Mouse (Mus musculus) lung, postnatal 0 days (tissue): Measurements from ENCODE around the gene Greb1. TPM values are rescaled to one million over a fixed set of nuclear protein-coding genes. Genes with fewer than 3 reads are reported as not detected.

ENCODE experiments used
- ATAC-seq: fragments of 200-750 bp; cut with Nextera tagmentation; 2 replicates; pipeline ENCODE4 v1.8.0; 2017; ENCODE audit warnings: moderate library complexity
- DNase-seq: peaks from one replicate; pipeline ENCODE4 v3.0.0-alpha.2; 2016; ENCODE audit warnings: low spot score
- H3K27ac ChIP-seq: fragments of 300-500 bp; sonication (generic); 2 replicates; pipeline ENCODE4 v1.5.1; 2014; ENCODE audit warnings: antibody characterized with exemption, mild to moderate bottlenecking, low read length, mixed read lengths
- H3K27me3 ChIP-seq: fragments of 300-500 bp; sonication (generic); replicated peaks from 2 replicates; pipeline ENCODE4 v1.6.1; 2014; ENCODE audit warnings: low read length, mixed read lengths; ENCODE audit not compliant: insufficient read depth
- H3K36me3 ChIP-seq: fragments of 300-500 bp; sonication (generic); 2 replicates; pipeline ENCODE4 v1.6.1; 2014; ENCODE audit warnings: low read length, mixed read lengths; ENCODE audit not compliant: insufficient read depth
- H3K4me1 ChIP-seq: fragments of 300-500 bp; sonication (generic); 2 replicates; pipeline ENCODE4 v1.6.1; 2014; ENCODE audit warnings: antibody characterized with exemption, low read depth, low read length, mixed read lengths; ENCODE audit not compliant: insufficient read depth
- H3K4me2 ChIP-seq: fragments of 300-500 bp; sonication (generic); replicated peaks from 2 replicates; pipeline ENCODE4 v1.6.1; 2014; ENCODE audit warnings: low read depth, mild to moderate bottlenecking, low read length, moderate library complexity, mixed read lengths
- H3K4me3 ChIP-seq: fragments of 300-500 bp; sonication (generic); 2 replicates; pipeline ENCODE4 v1.5.1; 2014; ENCODE audit warnings: low read depth, low read length
- H3K9ac ChIP-seq: fragments of 300-500 bp; sonication (generic); replicated peaks from 2 replicates; pipeline ENCODE4 v1.6.1; 2014; ENCODE audit warnings: low read depth, mild to moderate bottlenecking
- H3K9me3 ChIP-seq: fragments of 300-500 bp; sonication (generic); 2 replicates; pipeline ENCODE4 v1.6.1; 2016; ENCODE audit warnings: low read length, mixed read lengths
- CTCF ChIP-seq: IDR thresholded peaks from 2 replicates; pipeline ENCODE4 v1.5.1; 2016; ENCODE audit warnings: antibody characterized with exemption, mild to moderate bottlenecking
- EP300 ChIP-seq: IDR thresholded peaks from 2 replicates; pipeline ENCODE4 v1.6.1; 2016; ENCODE audit warnings: antibody characterized with exemption, mild to moderate bottlenecking, control low read depth
- WGBS: fragments of 180-500 bp; shearing (Covaris S2); extraction: QIAGEN DNeasy Blood & Tissue Kit; methylation state at CpG from one replicate; pipeline ENCODE4 v1.1.7; 2014; 5-methylcytosine and 5-hydroxymethylcytosine counted together
- polyA plus RNA-seq: library from polyadenylated mRNA; unstranded; fragments of >200 nt; fragmentation: Nextera tagmentation; extraction: Ambion mirVana; gene quantifications from 2 replicates; pipeline ENCODE4 v1.2.1, GENCODE M21; 2015

Greb1 gene
- polyA plus RNA-seq, 1 experiment from 2014 or later = 1.1 TPM

DNA sequence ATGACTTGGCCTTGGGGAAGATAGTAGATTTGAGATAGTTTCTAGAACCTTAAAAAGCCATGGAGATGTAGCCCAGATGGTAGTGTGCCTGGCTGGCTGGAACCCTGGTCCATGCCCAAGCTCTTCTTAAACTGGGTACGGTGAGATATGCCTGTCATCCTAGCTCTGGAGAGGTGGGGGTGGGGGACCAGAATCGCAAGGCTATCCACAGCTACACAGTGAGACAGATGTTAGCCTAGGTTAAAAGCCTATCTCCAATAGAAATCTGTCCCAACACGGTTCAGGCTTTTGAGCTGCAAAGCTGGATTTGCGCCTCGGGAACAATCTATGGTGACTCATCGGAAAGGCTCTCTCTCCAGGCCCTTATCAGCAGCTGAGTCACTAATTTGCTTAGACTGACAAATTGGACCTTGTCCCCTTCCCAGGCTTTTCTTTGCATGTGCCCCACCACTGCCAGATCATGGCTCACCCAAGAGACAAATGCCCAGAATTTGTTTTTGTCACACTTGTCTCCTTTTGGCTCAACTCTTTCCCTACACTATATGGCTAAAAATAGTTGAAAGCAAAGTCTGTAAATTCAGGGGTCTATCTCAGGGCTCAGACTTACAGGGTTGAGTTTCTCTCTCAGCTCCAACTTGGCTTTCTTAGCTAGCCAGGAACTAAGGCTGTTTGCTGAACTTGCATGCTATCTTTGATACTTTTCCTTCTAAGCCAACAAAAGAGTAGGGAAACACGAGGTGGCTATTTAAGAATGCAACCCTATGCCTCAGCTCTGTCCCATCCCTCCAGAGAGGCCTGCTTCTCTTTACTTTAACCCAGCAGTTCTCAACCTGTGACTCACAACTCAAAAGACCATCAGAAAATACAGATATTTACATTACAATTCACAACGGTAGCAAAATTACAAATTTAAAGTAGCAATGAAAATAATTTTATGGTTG, 40.4 kb upstream of the Greb1 start:
- TF ChIP-seq EP300 (0 out of 2 replicates have a peak, but pooled peaks have one; percentile 32), CTCF (no peak)
- Histone ChIP-seq H3K27ac (0 out of 2 replicates have a peak overlapping the region, but pooled peaks have one; percentile 0), H3K36me3 (no peaks in the 10 kb centered on the region), H3K4me3 (no peak overlapping the region), H3K4me1 (no peaks in the 10 kb centered on the region), H3K4me2 (no peak overlapping the region), H3K27me3 (no peaks in the 10 kb centered on the region), H3K9ac (no peak overlapping the region), H3K9me3 (no peaks in the 10 kb centered on the region)
- peak; percentile 58 for ATAC-seq
- WGBS = 35% methylated on average over 8 of the region's 8 CpGs
- DNase-seq = peak; percentile 75

DNA sequence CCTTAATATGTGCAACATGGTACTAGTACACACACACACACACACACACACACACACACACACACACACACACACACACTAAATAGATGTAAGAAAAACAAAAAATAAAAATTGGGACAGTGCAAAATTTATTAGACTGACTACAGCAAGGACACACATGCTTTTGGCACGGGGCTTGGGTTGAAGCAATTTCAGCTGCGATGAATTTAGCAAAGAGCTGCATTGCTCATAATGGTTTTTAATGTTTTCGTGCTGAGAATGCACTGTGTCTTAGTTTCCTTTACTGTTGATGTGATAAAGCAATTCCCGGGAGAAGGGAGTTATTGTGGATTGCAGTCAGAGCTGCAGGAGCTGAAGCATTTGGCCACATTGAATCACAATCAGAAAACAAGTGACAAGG, 37.1 kb upstream of the Greb1 start:
- Histone ChIP-seq H3K9me3 (no peaks in the 10 kb centered on the region), H3K4me3 (no peak overlapping the region), H3K36me3 (no peaks in the 10 kb centered on the region), H3K9ac (no peak overlapping the region), H3K4me2 (no peak overlapping the region), H3K27ac (no peak overlapping the region), H3K27me3 (no peaks in the 10 kb centered on the region), H3K4me1 (no peaks in the 10 kb centered on the region)
- WGBS = 89% methylated on average over 4 of the region's 4 CpGs
- ATAC-seq = no peak
- no peak for DNase-seq
- TF ChIP-seq EP300 (no peak), CTCF (no peak)

DNA sequence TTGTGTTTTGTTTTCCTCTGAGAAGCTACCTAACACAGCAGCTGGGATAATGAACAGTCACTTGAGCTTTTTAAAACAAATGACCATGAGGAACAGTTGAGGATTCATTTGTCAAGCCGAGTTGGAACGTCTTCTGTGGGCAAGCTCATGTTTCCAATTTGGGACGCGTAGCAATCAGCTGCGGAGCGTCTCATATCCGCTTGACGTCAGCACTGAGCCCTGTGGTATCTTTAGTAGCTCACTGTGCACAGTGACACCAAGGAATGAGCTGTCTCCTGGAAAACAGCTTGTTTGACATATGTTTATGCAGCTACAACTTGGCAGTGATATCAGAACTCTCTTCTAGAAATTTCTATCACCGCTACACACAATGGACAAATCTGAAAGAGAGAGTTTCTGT, 35.5 kb upstream of the Greb1 start:
- no peaks in the 10 kb centered on the region for H3K4me1 ChIP-seq
- 33% methylated on average over 9 of the region's 9 CpGs for WGBS
- H3K27me3 ChIP-seq = no peaks in the 10 kb centered on the region
- DNase-seq = peak; percentile 93
- TF ChIP-seq EP300 (peak; percentile 72), CTCF (peak; percentile 58)
- no peak overlapping the region for H3K4me3 ChIP-seq
- no peak overlapping the region for H3K4me2 ChIP-seq
- H3K9me3 ChIP-seq = no peaks in the 10 kb centered on the region
- ATAC-seq = peak; percentile 91
- no peaks in the 10 kb centered on the region for H3K36me3 ChIP-seq
- no peak overlapping the region for H3K9ac ChIP-seq
- H3K27ac ChIP-seq = peak overlapping the region; percentile 9; the same call in 1 of the 2 replicates

DNA sequence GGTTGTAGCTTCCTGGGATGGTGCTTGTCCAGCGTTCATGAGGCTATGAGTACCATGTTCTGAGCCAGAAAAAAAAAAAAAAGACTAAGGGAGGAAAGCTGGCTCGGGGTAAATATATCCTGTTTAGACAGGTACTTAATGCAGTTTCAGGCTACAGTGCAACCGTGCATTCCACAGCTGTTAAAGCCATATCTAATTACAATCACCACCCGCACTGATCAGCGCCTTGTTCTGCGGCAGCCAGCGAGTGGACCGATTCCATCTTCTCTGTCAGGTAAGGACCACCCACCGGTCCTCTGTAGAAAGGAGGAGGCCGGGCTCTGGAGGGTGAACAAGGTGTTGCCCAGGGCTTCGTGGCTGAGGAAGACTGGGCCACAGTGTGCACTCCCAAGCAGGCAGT, 34.0 kb upstream of the Greb1 start:
- H3K4me2 ChIP-seq = no peak overlapping the region
- TF ChIP-seq CTCF (no peak), EP300 (no peak)
- ATAC-seq = no peak
- H3K27me3 ChIP-seq = no peaks in the 10 kb centered on the region
- no peak overlapping the region for H3K9ac ChIP-seq
- no peaks in the 10 kb centered on the region for H3K4me1 ChIP-seq
- 48% methylated on average over 11 of the region's 11 CpGs for WGBS
- H3K36me3 ChIP-seq = no peaks in the 10 kb centered on the region
- no peak overlapping the region for H3K4me3 ChIP-seq
- H3K9me3 ChIP-seq = no peaks in the 10 kb centered on the region
- DNase-seq = no peak
- no peak overlapping the region for H3K27ac ChIP-seq

DNA sequence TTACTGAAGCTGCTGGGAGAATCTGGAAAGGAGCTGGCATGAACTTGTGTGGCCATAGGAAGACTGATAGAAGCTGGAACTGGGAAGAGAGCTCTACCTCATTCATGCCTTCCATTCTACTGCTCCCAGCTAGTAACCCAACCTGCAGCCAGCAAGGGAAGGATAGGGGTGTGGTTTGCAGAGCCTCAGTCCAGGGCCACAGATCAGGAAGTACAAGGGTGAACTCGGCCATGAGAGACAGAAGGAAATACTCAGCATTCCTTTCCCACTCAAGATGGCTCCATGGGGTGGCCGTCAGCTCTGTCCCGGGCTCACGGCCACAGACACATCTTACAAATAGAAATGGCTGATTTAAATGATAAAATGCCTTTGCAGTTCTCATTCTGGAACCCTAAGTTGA, 30.4 kb upstream of the Greb1 start:
- Histone ChIP-seq H3K4me2 (no peak overlapping the region), H3K9me3 (no peaks in the 10 kb centered on the region), H3K27ac (no peak overlapping the region), H3K4me3 (no peak overlapping the region), H3K27me3 (no peaks in the 10 kb centered on the region), H3K36me3 (no peaks in the 10 kb centered on the region), H3K9ac (no peak overlapping the region), H3K4me1 (no peaks in the 10 kb centered on the region)
- DNase-seq (no peak), ATAC-seq (peak; percentile 23; the same call in 1 of the 2 replicates)
- 27% methylated on average over 4 of the region's 4 CpGs for WGBS
- TF ChIP-seq EP300 (no peak), CTCF (no peak)

DNA sequence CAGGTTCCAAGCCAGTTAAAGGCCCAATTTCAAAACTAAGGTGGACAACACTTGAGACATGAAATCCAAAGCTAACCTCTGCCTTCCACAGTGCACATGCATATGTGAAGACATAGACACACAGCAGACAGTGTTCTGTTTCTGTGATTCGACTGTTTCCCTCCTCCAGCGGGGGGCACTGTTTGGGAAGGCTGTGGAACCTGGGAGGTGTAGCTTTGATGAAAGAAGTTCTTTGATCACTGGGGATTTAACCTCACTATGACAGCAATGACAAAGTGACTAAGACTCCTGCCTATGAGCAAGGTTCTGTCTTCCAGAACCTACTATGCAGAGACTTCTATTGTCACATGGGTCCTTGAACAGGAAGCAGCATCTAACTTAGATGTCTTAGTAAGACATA, 29.1 kb upstream of the Greb1 start:
- H3K9me3 ChIP-seq = no peaks in the 10 kb centered on the region
- ATAC-seq (no peak), DNase-seq (no peak)
- H3K27ac ChIP-seq = no peak overlapping the region
- H3K4me3 ChIP-seq = no peak overlapping the region
- H3K9ac ChIP-seq = no peak overlapping the region
- WGBS = 81% methylated on average over 2 of the region's 2 CpGs
- H3K36me3 ChIP-seq = no peaks in the 10 kb centered on the region
- no peaks in the 10 kb centered on the region for H3K4me1 ChIP-seq
- peak; percentile 63 for TF ChIP-seq CTCF
- TF ChIP-seq EP300 = no peak
- H3K27me3 ChIP-seq = no peaks in the 10 kb centered on the region
- H3K4me2 ChIP-seq = no peak overlapping the region
